8 mouse cellular contexts compared by ENCODE assay signal in genomic region chr16:30024681-30025262, GRCm38 (mm10). TPM values are rescaled to one million over a fixed set of nuclear protein-coding genes. Genes with fewer than 3 reads are reported as not detected.
A peak's percentile ranks its signal among the peaks of the same experiment; 100 is the strongest.
DNase-seq lines count a peak whose midpoint lies in the region; ATAC-seq and TF ChIP-seq lines count a peak whose summit lies in the region.

No protein-coding gene starts in this region.

- no peak for DNase-seq in frontal cortex, postnatal 14 days (ENCODE audit: low spot score in 2 of 2)
- DNase-seq in urinary bladder, adult 18-20 months (ENCODE audit: low spot score in 2 of 2) = peak; percentile 50 to 79
- no peak for DNase-seq in urinary bladder, postnatal 10 days (ENCODE audit: low spot score)
- DNase-seq in left cerebral cortex, adult 9 months (ENCODE audit: low spot score in 2 of 2) = peak; percentile 37 to 61
- DNase-seq in spleen, adult 2 months (ENCODE audit: low read depth in 1 of 2, low spot score in 2 of 2) = peak; percentile 42 to 66
- no peak for DNase-seq in retina, postnatal 1 day

- peak; percentile 80 for ATAC-seq in frontal cortex, adult (ENCODE audit: low TSS enrichment)
- ATAC-seq in cerebellum, adult (ENCODE audit: insufficient number of reproducible peaks, low FRiP score, low TSS enrichment) = no peak

- TF ChIP-seq POLR2A in spleen, adult 2 months (IDR thresholded peaks at IDR 0.05; ENCODE audit: low read depth, low read length) = no peak

- no peak overlapping the region for H3K4me3 ChIP-seq in spleen, adult 2 months (ENCODE audit: extremely low read depth, insufficient read depth, insufficient read length)

- no peak for TF ChIP-seq CTCF in spleen, adult 2 months (IDR thresholded peaks at IDR 0.05; ENCODE audit: extremely low read depth, insufficient read depth, insufficient read length, insufficient replicate concordance)

- no peaks in the 10 kb centered on the region for H3K27me3 ChIP-seq in spleen, adult 2 months (ENCODE audit: control insufficient read depth, insufficient read depth, low read length)

- peak overlapping the region; percentile 73 for H3K27ac ChIP-seq in spleen, adult 2 months (ENCODE audit: insufficient read depth, low read length)

- no peaks in the 10 kb centered on the region for H3K36me3 ChIP-seq in spleen, adult 2 months (ENCODE audit: control insufficient read depth, insufficient read depth, low read length)

- peaks cover 32% of the 10 kb centered on the region; the same call in 1 of the 2 replicates for H3K4me1 ChIP-seq in spleen, adult 2 months (ENCODE audit: control insufficient read depth, insufficient read depth, insufficient read length)

- WGBS in spleen, adult 2 months = 8% methylated on average over 9 of the region's 9 CpGs

RNA-seq across cellular contexts. Expression of gene Hes1, which starts 39.4 kb away (rescaled TPM):
- 94.1 and 116 TPM in 2 replicates for polyA plus RNA-seq in spleen, adult 2 months (2012; rRNA removed)

Comparison
In these comparisons a context has a peak if more than half of its experiments do, and no peak if none do; other contexts are left out.
1. DNase-seq: peak in urinary bladder, adult 18-20 months (2 of 2), left cerebral cortex, adult 9 months (2 of 2) and spleen, adult 2 months (2 of 2); none in frontal cortex, postnatal 14 days (0 of 2), urinary bladder, postnatal 10 days (single experiment) and retina, postnatal 1 day (single experiment).